Mouse (Mus musculus): ENCODE measurements around the gene Mtfr2.

Mtfr2 gene

DNA sequence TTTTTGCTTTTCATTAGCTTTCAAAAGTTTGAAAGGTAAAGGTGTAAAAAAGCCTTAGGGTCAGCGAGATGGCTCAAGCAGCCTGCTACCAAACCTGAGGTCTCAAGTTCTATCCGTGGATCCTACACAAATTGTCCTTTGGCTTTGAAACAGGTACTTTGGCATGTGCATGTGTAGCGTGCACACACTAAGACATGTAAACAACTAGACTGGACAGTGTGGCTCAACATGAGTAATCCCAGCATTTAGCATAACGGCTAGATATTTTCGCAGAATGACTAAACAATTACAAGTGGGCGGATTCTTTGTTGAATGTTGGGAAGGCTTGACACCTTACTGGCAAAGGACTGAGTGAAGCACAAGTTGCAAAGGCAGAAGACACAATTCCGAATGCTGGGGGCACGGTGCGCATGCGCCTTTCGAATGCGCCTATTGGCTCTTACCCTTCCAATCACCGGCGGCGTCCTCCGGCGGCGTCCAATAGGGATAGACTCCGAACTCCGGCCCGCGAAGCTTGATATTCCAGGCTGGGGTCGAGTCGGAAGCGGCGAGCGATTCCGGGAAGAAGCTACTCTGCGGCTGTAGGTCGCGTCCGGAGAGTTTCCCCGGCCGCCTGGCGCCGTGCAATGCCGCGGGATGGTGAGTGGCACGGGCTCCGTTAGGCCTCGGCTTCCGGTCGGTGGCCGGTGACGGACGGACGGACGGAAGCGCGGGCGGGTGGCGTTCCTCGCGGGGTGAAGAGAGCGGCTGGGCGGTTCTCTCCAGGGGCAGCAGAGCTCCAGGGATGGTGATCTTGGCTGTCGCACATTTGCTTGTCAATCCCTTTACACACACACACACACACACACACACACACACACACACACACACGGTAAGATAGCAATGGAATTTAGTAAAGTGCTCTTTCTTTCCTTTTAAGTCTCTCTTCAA is at the start of gene Mtfr2:
Gene Mtfr2, plus strand, starts transcription at position 486 of the 930 bp plus-strand sequence.
- peak; percentile 96 for DNase-seq (ENCODE audit: low read depth, low spot score)

DNA sequence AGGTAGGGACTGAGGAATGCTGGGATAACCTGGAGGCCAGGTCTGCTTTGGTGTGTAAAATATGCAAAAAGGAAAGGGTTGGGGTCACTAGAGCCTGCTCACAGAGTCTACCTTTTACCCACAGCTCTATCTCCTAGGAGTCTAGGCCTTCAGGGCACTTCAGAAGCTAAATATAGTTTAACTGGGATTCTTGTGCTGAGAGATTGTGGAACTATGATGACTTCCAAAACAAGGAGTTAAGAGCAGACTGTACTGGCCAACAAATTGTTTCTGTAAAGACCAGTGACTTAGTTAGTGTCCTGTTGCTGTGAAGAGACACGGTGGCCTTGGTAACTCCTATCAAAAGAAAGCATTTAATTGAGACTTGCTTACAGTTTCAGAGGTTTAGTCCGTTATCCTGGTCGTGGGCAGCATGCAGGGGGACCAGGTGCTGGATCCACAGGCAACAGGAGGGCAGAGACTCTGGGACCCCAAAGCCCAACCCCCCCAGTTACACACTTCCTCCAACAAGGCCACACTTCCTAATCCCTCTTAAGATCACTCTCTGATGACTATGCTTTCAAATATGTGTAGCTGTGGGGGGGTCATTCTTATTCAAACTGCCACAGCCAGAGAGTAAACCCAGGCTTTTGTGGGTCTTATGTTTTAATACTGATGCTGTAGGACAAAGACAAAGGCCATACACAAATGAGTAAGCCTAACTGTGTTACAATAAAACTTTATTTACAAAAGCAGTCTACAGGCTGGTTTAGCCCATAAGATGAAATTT is 49.2 kb upstream of the Mtfr2 start:
- DNase-seq (ENCODE audit: low read depth, low spot score) = no peak

DNA sequence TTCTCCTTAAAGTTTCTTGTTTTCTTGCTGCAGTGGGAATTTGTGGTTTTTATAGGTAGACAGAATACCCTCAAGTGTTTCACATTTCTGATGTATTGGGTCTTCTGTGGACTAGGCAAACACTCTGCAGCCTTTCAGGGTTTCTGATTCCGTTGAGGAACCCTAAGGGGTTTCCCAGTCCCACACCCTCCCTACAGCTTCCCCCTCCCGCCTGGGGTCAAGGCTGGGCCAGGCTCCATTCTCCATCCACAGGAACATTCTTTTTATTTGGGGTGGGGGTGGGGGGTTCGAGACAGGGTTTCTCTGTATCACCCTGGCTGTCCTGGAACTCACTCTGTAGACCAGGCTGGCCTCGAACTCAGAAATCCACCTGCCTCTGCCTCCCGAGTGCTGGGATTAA is 48.5 kb upstream of the Mtfr2 start:
- DNase-seq (ENCODE audit: low read depth, low spot score) = no peak

DNA sequence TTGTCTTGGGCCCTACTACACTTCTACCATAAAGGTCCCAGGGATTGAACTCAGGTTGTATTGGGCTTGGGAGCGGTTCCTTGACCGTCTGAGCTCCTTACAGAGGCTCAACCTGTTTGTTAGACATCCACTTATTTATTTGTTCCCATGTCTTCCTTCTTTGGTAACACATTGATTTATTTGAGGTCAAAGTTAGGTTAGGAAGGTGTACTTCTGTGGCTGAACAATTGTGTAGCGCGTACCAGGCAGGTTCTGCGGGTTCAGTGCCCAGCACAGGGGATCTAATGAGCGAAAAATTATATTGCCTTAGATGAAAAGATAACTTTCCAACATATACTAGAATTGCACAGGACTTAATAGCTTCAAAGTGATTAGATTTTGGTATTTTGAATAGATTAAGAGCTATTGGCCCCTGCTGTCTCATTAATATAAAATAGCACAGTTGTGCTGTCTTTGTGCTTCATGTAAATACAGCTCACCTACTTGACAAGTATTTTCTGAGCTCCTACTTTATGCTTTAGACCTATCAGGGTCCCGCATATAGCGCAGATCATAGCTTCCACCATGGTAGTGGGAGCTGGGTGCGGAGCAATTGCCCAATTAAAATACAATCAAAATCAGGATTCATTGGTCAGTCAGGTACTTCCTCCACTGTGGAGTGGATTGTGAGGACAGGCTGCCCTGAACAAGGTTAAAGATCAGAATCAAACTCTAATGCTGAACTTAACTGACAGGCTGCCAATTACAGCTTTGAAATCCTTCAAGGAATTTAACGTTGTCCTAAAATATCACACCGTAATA is 36.4 kb upstream of the Mtfr2 start:
- DNase-seq (ENCODE audit: low read depth, low spot score) = no peak

DNA sequence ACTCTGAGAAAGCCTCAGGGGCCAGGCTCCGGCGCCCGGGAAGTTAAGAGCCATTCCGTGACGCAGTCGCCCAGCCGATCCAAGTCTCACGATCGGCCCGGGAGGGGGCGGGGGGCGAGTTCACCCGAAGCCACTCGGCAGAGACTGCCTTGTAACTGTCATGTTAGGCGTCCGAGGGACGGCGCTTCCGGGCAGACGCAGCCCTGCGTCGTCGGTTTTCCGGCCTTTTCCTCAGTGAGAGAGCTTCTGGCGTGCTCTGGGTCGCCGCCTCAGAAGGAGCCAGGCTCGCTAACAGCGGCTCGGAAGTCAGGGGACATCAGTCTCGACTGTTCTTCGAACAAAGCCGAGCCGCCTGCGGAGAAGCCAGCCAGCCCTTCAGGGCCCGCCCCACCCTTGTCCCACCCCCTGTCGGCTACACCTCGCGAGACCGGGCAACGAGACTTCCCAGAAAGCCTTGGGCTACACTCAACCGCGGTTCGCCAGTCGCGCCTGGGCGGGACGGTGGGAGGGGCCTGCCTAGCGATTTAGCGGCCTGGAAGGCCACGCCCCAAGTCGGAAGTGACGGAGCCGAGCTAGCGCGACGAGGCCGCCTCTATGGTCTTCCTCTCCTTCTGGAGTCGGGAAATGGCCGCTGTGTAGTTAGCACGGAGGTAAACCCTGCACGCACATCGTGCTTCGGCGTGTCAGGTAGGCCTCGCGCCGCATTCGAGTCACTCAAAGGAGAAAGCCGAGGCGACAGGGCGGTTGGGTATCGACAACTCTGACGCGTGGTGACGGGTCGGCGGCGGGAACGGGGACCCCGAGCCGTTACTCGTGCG is 35.4 kb upstream of the Mtfr2 start, which contains the start of gene Bclaf1:
Gene Bclaf1, plus strand, starts transcription at position 552 of the 818 bp plus-strand sequence.
- peak; percentile 99 for DNase-seq (ENCODE audit: low read depth, low spot score)

DNA sequence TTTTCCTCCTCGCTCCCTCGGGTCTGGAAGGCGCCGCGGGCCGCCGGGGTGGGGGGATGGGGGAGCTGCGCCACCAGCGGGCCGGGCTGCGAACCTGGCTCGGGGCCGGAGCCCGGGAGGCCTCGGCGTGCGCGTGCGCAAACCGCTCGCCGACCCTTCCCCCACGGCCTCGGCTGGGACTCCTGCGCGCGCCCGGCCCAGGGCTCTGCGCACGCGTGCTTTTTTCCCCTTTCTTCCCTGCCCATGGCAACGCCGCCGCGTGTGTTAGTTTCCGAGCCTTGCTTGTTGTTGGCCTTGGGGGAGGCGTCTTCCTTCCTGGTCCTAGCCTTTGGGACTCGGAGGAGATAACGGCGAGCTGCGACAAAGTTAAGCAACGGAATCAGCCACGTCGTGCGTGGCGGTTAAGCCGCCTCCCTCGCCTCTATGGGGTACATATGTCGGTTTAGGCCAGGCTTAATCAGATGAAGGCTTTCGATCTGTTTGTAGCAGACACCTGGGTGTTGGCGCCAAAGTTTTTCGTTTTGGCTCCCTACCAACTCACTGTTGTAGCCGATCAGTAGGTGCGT is 34.8 kb upstream of the Mtfr2 start:
- peak; percentile 88 for DNase-seq (ENCODE audit: low read depth, low spot score)

DNA sequence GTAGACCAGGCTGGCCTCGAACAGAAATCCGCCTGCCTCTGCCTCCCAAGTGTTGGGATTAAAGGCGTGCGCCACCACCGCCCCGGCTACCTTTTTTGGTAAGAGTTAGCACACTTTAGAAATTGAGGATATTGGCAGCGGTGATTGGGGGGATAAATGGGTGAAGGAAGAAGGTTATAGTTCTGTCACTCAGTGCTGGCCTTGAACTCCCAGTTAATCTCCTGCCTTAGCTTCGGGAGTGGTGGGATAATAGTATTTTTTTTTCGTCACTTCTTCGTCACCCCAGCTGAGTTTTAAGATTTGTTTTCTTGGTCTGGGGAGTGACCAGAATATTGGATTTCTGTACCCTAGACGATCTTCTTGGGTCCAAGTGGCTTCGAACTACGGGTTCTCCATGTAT is 34.1 kb upstream of the Mtfr2 start:
- DNase-seq (ENCODE audit: low read depth, low spot score) = no peak

DNA sequence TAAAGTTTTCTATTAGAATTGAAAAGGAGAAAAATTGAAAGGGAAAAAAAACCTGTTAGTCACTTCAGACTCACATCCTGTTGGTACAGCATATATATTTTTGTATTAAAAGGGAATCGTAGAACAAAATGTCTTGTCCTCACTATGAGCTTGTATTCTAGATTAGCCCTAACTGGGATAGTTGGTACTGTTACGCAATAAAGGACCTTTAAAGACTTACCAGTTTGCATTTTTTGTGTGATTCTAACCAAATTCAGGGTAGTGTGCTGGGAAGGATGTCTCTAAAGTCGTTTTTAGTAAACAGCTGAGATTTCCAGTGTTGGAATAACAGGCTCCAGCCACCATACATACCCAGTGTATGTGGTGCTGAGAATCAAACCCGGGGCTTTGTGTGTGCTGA is 33.6 kb upstream of the Mtfr2 start:
- DNase-seq (ENCODE audit: low read depth, low spot score) = no peak

DNA sequence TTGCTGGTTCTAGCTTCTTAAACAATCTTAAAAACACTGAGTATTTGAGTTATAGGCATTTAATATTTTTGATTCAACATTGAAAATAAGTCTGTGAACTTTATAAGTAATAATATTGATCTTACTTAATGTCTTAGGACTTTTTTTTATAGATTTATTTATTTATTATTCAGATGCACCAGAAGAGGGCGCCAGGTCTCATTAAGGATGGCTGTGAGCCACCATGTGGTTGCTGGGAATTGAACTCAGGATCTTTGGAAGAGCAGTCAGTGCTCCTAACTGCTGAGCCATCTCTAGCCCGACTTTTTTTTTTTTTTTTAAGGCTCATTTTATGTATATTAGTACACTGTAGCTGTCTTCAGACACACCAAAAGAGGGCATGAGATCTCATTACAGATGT is 32.8 kb upstream of the Mtfr2 start:
- peak; percentile 50 for DNase-seq (ENCODE audit: low read depth, low spot score)

DNA sequence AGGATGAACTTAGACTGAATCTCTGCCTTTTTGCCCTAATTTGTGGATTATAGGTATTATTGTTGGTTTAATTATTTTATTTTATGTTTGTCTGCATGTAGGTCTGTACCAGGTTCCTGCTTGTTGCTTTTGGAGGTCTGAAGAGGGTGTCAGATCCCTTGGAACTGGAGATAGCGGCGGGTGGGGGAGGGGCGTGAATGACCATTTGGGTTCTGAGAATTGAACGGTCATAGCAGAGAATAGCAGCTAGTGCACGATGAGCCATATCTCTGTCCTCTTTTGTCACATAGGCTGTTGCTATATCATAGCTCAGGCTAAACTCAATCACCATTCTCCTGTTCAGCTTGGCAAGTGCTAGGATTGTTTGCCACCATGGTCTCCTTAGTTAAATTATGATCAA is 30.1 kb upstream of the Mtfr2 start:
- no peak for DNase-seq (ENCODE audit: low read depth, low spot score)

DNA sequence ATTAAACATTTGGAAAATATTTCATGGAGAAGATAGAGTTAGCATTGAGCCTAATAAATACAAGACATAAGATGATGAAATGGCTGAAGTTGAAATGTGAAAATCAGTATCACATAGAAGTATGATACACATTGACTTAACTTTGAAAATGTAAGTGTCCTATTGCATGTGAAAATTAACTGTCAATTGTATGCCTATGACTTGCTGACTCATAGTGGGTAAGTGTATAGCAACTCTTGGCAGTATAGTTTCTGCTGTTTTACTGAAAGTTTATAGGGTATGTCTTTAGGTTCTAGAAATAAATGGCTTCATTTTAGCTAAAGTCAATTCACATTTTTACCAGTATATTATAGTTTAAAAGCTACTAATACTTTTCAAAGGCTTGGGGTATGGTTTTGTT is 21.3 kb upstream of the Mtfr2 start:
- no peak for DNase-seq (ENCODE audit: low read depth, low spot score)

DNA sequence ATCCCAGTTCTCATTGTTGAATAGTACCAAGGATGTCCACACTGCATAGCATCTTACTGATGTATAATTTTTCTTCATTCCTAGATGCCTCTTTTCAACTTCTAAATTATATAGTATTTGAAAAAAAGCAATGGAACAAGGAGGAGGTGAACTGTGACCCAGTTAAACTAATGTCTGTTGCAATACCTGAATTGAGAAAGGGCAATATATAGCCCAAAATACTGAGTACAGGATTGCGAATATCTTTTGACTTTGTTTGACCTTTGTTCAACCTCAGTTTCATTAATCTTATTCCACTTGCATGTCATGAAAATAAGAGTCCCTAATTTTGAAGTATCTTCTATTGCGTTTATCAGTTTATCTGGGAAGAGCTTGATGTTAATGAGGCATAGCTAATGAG is 16.3 kb upstream of the Mtfr2 start:
- no peak for DNase-seq (ENCODE audit: low read depth, low spot score)

DNA sequence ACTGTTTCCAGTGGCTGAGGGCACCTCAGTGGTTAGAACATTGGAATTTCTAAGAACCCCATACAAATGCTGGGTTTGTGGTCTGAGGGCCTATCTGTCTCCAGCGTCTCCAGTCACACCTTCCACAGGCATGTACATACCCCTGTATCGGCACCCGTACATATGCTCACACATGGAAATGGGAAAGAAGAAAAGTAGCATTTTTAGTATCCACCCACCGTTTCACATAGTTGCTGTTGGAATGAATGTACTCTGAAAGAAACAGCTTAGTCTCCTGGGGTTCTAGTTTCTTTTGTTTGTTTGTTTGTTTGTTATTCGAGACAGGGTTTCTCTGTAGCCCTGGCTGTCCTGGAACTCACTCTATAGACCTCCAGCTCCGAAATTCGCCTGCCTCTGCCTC is 9.7 kb upstream of the Mtfr2 start:
- DNase-seq (ENCODE audit: low read depth, low spot score) = no peak

DNA sequence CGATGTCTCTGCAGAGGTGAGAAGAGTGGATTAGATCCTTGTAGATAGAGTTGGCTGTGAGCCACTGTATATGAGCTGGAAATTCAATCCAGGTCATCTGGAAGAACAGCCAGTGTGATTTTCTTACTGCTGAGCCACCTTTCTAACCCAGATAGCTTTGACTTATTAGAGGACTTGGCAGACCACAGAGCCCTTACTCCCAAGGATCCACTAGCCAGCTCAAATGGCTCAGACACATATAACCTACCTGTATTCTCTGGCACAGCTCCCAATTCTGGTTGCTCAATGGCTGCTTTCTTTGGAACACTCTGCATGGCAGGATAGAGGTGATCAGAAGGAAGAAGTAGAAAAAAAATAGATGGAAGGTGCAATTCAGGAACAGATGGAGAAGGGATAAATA is 1.8 kb upstream of the Mtfr2 start:
- no peak for DNase-seq (ENCODE audit: low read depth, low spot score)

DNA sequence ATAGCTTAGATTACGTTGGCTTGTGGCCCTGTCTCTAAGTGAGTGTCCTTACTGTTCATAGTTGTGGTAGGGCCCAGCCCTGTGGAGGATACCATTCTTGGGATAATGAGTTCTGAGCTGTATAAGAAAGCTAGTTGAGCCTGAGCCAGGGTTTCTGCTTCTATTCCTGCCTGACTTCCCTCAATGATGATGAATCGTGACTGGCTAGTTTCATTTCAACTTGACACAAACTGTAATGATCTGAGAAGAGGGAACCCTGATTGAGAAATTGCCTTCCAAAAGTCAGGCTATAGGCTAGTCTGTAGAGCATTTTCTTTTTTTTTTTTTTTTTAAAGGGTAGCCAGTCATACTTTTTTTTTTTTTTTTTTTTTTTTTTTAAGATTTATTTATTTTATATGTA is 1.3 kb downstream of the Mtfr2 start:
- no peak for DNase-seq (ENCODE audit: low read depth, low spot score)

DNA sequence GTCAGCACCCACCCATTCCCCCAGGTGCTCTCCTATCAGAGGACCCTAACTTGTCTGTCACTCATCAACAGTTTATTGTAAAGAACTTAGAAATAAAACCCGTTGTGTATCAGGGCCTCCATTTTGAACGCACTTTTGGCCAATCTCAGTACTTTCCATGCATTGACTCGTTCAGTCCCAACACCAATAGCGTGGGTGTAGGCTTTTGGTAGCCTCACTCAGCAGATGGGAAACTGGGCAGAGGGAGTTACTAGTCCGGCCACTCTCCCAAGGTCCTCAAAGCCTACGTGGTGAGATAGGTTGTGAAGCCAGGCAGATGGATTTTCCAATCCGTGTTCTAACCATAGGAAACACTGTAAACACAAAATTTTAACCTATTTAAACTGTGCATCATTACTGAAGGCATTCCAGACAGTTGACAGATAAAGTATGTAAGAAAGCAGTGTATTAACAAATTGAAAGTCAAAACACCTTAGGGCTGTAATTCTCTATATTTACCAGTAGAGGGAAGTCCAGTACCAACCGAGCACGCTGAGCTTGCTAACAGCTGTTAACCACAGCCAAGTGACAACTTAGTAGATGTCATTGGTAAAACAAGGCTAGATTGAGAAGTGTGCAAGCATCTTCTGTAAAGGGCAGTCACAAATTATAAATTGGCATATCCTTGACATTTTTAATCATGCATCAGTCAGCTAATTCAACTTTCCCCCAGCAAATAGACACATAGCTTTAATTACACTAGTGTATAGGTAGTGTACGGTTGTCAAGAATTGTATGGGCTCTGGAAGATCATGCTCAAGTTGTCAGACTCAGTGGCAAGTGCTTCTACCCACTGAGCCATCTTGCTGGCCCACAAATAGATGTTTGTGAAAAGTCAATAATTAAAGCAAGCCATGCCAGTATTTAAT is 14.2 kb downstream of the Mtfr2 start:
- peak; percentile 50 for DNase-seq (ENCODE audit: low read depth, low spot score)

DNA sequence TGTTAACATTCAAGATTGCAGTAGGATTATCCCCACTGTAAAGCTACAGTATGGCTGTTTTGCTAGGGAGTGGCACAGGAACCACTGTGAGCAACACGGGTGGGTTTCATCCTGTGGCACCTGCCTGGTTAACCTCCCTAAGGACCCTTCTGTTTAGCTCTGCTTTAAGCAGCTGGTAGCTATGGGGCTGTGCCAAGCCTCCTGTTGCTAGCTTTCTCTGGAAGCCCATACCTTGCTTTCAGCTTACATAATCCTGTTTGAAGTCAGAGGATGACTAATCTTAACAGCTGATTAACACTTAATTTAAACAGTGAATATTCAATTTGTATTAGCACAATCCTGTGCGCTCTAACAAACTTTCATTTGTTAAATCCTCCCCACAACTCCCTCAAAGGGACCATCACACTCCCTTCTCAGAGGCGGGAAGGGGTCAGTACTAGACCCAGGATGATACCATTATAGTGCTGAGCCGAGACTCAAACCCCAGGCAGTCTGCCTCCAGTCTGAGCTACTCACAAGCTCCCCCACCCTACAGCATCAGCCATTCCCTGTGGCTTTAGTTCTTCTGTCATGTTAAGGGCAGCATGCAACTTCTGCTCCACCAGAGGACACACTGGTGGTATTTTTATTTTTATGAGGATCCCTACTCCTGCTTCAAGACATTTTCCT is 15.0 kb downstream of the Mtfr2 start:
- no peak for DNase-seq (ENCODE audit: low read depth, low spot score)

DNA sequence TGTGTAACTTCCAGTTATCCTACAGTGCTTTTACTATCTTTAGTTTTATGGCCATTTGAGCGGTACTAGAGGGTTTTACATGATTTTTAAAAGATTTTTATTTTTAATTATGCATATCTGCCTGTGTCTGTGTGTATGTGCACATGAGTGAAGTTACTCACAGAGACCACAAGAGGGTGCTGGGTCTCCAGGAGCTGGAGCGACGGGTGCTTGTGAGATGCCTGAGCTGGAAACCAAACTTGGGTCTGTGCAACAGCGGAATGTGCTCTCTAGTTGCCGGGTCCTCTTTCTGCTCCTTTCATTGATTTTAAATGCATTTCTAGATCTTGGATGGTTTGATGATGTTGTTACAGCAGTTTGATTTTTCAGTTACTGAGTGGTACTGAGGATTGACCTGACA is 24.5 kb downstream of the Mtfr2 start:
- DNase-seq (ENCODE audit: low read depth, low spot score) = peak; percentile 23

DNA sequence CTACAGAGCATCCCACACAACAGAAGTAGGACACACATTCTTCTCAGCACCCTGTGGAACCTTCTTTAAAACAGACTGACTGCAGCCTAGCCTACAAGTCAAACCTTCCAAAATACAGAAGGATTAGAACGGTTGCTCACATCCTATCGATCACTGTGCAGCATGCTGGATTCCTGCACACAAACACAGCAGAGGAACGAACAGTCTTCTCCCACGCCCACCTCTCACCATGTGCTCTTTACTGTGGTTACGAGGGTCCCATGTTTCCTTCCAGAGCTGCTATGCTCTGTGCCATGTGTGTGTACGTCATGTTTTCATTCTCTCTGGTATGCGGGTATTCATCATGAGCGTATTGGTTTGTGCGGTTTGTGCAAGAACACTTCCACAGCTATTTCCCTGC is 30.1 kb downstream of the Mtfr2 start:
- no peak for DNase-seq (ENCODE audit: low read depth, low spot score)

Measured in A20 (cell line).